14 mouse cellular contexts compared by ENCODE assay signal in the genomic region with DNA sequence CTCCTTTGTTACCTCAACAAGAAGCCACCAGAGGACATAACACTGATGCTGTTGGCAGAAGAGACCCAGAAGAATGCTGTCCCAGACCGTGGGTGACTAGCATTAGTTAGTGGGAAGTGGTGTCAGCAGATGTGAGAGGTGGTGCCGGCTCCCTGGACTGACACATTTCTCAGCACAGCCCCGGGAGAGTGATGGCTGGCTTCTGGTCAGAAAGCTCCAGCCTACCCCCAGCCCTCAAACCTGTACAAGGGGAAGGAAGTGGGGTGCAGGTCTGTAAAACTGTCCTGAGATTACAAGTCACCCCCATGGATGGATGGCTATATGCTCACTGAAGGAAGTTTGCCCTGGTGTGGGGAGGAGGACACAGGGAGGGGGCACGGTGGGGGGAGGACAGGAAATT.
DNase-seq lines count a peak whose midpoint lies in the region; ATAC-seq lines count a peak whose summit lies in the region.
"Had no signal": no experiment of that assay in that cellular context is flagged by ENCODE, and none has a peak within 500 bp of the region (broad histone marks: within the 10 kb centered on the region; RNA-seq: fewer than 3 reads in every experiment).

No protein-coding gene starts in this region.

- H3K36me3 ChIP-seq in hindbrain, embryonic 16.5 days (ENCODE audit: control insufficient read depth, insufficient read depth, low read length): no peaks in the 10 kb centered on the region
- H3K36me3 ChIP-seq in hindbrain, embryonic 14.5 days (replicated peaks; ENCODE audit: control insufficient read depth, insufficient read depth): no peaks in the 10 kb centered on the region
- H3K36me3 ChIP-seq in embryonic facial prominence, embryonic 10.5 days (replicated peaks): no peaks in the 10 kb centered on the region
- H3K36me3 ChIP-seq in forebrain, embryonic 14.5 days (ENCODE audit: control insufficient read depth, insufficient read depth, low read length): no peaks in the 10 kb centered on the region
- H3K36me3 ChIP-seq: embryonic facial prominence, embryonic 15.5 days; liver, embryonic 15.5 days; neural tube, embryonic 12.5 days had no signal

- ATAC-seq in hindbrain, embryonic 16.5 days: no peak
- no peak for ATAC-seq in hindbrain, embryonic 14.5 days (ENCODE audit: low FRiP score)
- peak; percentile 13; the same call in 1 of the 2 replicates for ATAC-seq in forebrain, embryonic 14.5 days
- peak; percentile 19 for ATAC-seq in megakaryocyte progenitor cell, adult 5-6 weeks (replicated peaks; ENCODE audit: poor library complexity)
- ATAC-seq in cerebellum, adult (ENCODE audit: insufficient number of reproducible peaks, low FRiP score, low TSS enrichment): no peak

- H3K27ac ChIP-seq in hindbrain, embryonic 16.5 days (ENCODE audit: low read depth, low read length): no peak overlapping the region
- H3K27ac ChIP-seq in hindbrain, embryonic 14.5 days: no peak overlapping the region
- H3K27ac ChIP-seq in embryonic facial prominence, embryonic 10.5 days (replicated peaks): 0 out of 2 replicates have a peak overlapping the region, but pooled peaks have one; percentile 2
- 0 out of 2 replicates have a peak overlapping the region, but pooled peaks have one; percentile 27 for H3K27ac ChIP-seq in forebrain, embryonic 14.5 days (ENCODE audit: low read depth, low read length)
- H3K27ac ChIP-seq: embryonic facial prominence, embryonic 15.5 days; liver, embryonic 15.5 days; neural tube, embryonic 12.5 days had no signal

- 61% methylated on average over 4 of the region's 4 CpGs for WGBS in hindbrain, embryonic 16.5 days
- WGBS in hindbrain, embryonic 14.5 days: 68% methylated on average over 4 of the region's 4 CpGs
- WGBS in embryonic facial prominence, embryonic 10.5 days: 75% methylated on average over 4 of the region's 4 CpGs
- 58% methylated on average over 4 of the region's 4 CpGs for WGBS in forebrain, embryonic 14.5 days

- peaks cover 7% of the 10 kb centered on the region; the same call in 1 of the 2 replicates for H3K4me1 ChIP-seq in hindbrain, embryonic 16.5 days (ENCODE audit: control insufficient read depth, insufficient read depth, low read depth, low read length)
- peaks cover 13% of the 10 kb centered on the region; the same call in 1 of the 2 replicates for H3K4me1 ChIP-seq in hindbrain, embryonic 14.5 days (replicated peaks; ENCODE audit: control insufficient read depth, insufficient read depth, low read length)
- H3K4me1 ChIP-seq in embryonic facial prominence, embryonic 10.5 days: peaks cover 15% of the 10 kb centered on the region
- peaks cover 12% of the 10 kb centered on the region; the same call in 1 of the 2 replicates for H3K4me1 ChIP-seq in forebrain, embryonic 14.5 days (ENCODE audit: control insufficient read depth, insufficient read depth, low read length)
- H3K4me1 ChIP-seq: liver, embryonic 15.5 days had no signal

- no peaks in the 10 kb centered on the region for H3K9me3 ChIP-seq in hindbrain, embryonic 16.5 days (ENCODE audit: control insufficient read depth, low read length)
- H3K9me3 ChIP-seq in hindbrain, embryonic 14.5 days (ENCODE audit: control insufficient read depth, low read length): no peaks in the 10 kb centered on the region
- no peaks in the 10 kb centered on the region for H3K9me3 ChIP-seq in embryonic facial prominence, embryonic 10.5 days
- no peaks in the 10 kb centered on the region for H3K9me3 ChIP-seq in forebrain, embryonic 14.5 days (replicated peaks; ENCODE audit: control insufficient read depth, low read length)
- H3K9me3 ChIP-seq: embryonic facial prominence, embryonic 15.5 days; liver, embryonic 15.5 days; neural tube, embryonic 12.5 days had no signal

- no peak overlapping the region for H3K4me2 ChIP-seq in hindbrain, embryonic 16.5 days (ENCODE audit: low read length)
- no peak overlapping the region for H3K4me2 ChIP-seq in hindbrain, embryonic 14.5 days (replicated peaks)
- H3K4me2 ChIP-seq in forebrain, embryonic 14.5 days (ENCODE audit: low read length): peak overlapping the region; percentile 3; the same call in 1 of the 2 replicates
- H3K4me2 ChIP-seq: embryonic facial prominence, embryonic 15.5 days; heart, embryonic 11.5 days; liver, embryonic 15.5 days; neural tube, embryonic 12.5 days had no signal

- no peak for DNase-seq in hindbrain, embryonic 14.5 days (ENCODE audit: low spot score)
- DNase-seq in embryonic facial prominence, embryonic 10.5 days (ENCODE audit: low spot score): no peak
- no peak for DNase-seq in forebrain, embryonic 14.5 days (ENCODE audit: low spot score)
- DNase-seq in thymus, postnatal 10 days (ENCODE audit: low spot score in 2 of 2): no peak
- DNase-seq: adrenal gland, postnatal 36 days; gastrocnemius, postnatal 10 days; layer of hippocampus, postnatal 36 days had no signal

- no peaks in the 10 kb centered on the region for H3K27me3 ChIP-seq in hindbrain, embryonic 16.5 days (replicated peaks; ENCODE audit: control insufficient read depth, insufficient read depth, low read length)
- no peaks in the 10 kb centered on the region for H3K27me3 ChIP-seq in hindbrain, embryonic 14.5 days (ENCODE audit: control insufficient read depth, insufficient read depth, low read length)
- H3K27me3 ChIP-seq in embryonic facial prominence, embryonic 10.5 days (replicated peaks; ENCODE audit: low read depth, poor library complexity, severe bottlenecking): no peaks in the 10 kb centered on the region
- H3K27me3 ChIP-seq in forebrain, embryonic 14.5 days (replicated peaks; ENCODE audit: control insufficient read depth, insufficient read depth, low read length): no peaks in the 10 kb centered on the region
- H3K27me3 ChIP-seq: embryonic facial prominence, embryonic 15.5 days; liver, embryonic 15.5 days; neural tube, embryonic 12.5 days had no signal

- no peak overlapping the region for H3K4me3 ChIP-seq in hindbrain, embryonic 16.5 days (ENCODE audit: low read length)
- H3K4me3 ChIP-seq in hindbrain, embryonic 14.5 days (replicated peaks; ENCODE audit: low read length): no peak overlapping the region
- no peak overlapping the region for H3K4me3 ChIP-seq in embryonic facial prominence, embryonic 10.5 days
- no peak overlapping the region for H3K4me3 ChIP-seq in forebrain, embryonic 14.5 days (ENCODE audit: low read depth, low read length)
- H3K4me3 ChIP-seq: embryonic facial prominence, embryonic 15.5 days; liver, embryonic 15.5 days; neural tube, embryonic 12.5 days had no signal

- H3K9ac ChIP-seq in hindbrain, embryonic 16.5 days (ENCODE audit: low read depth, low read length): peak overlapping the region; percentile 2; the same call in 1 of the 2 replicates
- no peak overlapping the region for H3K9ac ChIP-seq in hindbrain, embryonic 14.5 days
- H3K9ac ChIP-seq in forebrain, embryonic 14.5 days (ENCODE audit: low read length): no peak overlapping the region
- H3K9ac ChIP-seq: embryonic facial prominence, embryonic 15.5 days; liver, embryonic 15.5 days; neural tube, embryonic 12.5 days had no signal

Comparison
In these comparisons a context has a peak if more than half of its experiments do, and no peak if none do; other contexts are left out.
1. ATAC-seq: peak in forebrain, embryonic 14.5 days (single experiment) and megakaryocyte progenitor cell, adult 5-6 weeks (single experiment); none in hindbrain, embryonic 16.5 days (single experiment), hindbrain, embryonic 14.5 days (single experiment) and cerebellum, adult (single experiment).
2. H3K27ac ChIP-seq: peak in embryonic facial prominence, embryonic 10.5 days (single experiment) and forebrain, embryonic 14.5 days (single experiment); none in hindbrain, embryonic 16.5 days (single experiment) and hindbrain, embryonic 14.5 days (single experiment).